Mouse (Mus musculus) erythroblast, embryonic 14.5 days (primary cell): Measurements from ENCODE around the gene Wdr83.

ENCODE experiments used
- GATA1 ChIP-seq: IDR thresholded peaks from 2 replicates; pipeline ENCODE4 v1.6.1; 2012; ENCODE audit warnings: low read length, inconsistent platforms, mixed read lengths
- TAL1 ChIP-seq: IDR thresholded peaks from 3 replicates; pipeline ENCODE4 v1.6.1; 2012; ENCODE audit warnings: low read length, inconsistent platforms, mixed read lengths

DNA sequence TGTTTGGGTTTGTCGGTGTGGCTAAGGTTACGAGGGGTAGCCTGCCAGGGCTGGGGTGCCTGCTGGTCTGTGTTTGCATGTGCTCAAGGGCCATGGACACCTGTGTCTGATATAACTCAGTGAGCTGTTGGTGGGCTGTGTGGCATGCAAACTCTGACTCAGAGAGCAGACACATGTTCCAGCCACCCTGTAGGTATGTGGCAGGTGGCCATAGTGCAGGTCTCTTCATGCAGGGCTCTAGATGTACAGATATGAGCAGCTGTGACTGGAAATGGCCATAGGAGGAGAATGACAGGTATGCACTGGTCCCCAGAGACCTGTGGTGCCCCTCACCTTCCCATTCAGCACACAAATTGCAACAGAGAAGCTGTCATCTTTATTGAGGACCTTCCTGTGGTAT lies 14.0 kb downstream of the Wdr83 start:
- TF ChIP-seq TAL1: no peak
- no peak for TF ChIP-seq GATA1
